Mouse (Mus musculus) retina, postnatal 1 day (tissue): ENCODE data around the gene Slc24a1.

Experiments
- DNase-seq: peaks from one replicate; pipeline ENCODE4 v3.0.0-alpha.2; 2012

The Slc24a1 gene

DNA sequence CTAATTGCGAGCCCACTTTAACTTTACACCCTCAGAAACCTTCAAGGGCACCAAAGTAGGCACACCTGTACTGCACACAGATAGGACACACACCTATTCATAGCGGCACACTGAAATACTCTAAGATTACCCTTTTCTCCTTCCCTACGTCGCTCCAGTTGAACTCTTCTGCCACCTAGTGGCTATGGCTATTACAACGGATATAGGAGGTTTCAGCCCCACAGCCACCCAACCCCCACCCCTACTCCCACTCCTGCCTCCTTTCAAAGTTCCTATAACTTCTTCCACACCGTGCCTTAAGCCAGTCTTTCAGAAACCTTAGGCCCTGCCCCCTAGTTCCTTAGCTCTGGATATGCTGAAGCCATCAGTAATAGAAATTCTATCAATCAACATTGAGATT is 14.9 kb downstream of the Slc24a1 start:
- DNase-seq: peak; percentile 77

DNA sequence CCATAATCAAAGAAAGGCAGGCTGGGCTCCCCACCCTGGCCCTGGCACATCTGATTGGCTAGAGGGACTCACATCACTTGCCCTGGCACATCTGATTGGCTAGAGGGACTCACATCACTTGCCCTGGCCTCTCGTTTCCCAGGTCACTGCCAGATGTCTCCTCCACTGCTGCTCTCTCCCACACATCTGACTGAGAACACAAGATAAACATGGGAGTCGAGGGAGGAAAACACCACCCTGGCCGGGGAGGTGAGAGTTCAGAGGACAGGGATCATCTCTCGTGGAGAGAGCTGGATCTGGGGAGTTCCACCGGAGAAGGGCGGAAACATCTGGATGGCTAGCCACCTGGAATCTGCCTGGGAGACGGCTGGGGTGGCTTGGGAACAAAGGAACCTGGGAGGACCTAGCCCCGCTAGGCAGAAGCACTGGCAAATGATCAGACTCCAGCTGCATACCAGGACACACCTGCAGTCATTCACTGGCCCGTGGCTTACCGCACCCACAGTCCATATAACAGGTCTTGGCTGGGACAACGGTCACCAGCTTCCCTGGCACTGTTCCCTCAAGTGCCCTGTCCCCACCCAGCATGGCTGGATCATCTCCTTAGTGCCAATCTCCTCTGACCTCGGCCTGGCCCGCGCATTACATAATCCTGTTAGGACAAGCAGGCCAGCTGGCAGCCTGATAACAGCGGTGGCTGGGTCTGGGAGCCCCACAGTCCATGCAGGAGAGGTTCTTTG is 17.2 kb downstream of the Slc24a1 start:
- DNase-seq: peak; percentile 82

DNA sequence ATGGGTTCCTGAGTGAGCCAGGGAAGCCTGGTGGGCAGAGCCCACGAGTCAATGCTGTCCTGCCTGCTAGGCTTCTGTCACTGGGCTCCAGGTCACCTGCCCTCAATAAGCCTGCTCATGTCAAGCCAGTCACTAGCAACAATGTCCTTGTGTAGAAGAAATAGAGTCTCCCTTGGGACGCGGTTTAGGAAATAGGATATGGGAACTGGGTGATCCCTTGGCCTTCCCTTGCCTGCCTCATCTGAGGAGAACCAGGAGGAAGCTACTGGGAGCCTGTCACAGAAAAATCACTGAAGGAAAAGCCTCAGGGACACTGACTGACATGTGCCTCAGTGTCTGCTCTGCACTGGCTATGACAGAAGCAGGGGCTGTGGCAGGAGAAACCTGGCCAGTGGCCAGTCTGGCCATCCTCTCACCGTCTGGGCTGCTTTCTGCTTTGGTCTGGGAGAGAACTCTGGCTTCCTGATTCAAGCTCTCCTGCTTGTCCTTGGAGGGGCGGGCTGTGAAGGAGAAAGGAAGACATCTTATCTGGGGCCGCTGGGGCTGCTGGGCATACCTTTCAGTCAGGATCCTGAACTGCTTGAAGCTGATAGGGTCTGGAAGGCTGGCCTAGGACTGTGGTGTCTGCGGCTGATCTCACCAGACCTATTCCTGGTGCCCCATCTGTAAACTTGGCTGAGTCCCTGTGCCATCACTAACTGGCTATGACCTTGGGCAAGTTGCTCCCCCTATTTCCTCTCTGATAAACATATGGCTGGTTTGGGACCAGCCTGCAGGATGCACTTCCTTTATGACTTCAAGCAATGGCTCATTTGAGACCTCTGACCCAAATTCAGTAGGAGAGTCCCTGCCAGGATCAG is 19.4 kb downstream of the Slc24a1 start:
- DNase-seq: no peak

DNA sequence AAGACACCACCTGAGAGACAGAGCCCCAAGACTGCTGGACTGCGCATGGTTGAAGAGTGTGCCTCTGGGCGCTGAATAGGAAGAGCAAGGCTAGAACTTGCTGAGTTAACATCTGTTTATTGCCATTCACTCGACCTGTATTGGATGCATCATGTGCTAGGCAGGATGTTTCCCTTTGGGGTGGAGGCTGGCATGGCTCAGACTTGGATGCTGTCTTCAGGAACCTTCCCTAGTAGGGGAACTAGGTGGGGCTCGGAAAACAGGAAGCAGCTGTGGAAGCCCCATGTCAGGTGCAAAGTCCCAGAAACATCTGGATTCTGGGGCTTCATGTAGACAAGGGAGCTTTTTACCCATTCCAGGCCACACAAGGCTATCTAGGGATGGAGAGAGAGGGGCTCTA is 21.2 kb downstream of the Slc24a1 start:
- no peak for DNase-seq

- no peak for DNase-seq
These were observed 25.0 kb downstream of the Slc24a1 start for GRCm38 (mm10) chr9:64926201-64926991.

DNA sequence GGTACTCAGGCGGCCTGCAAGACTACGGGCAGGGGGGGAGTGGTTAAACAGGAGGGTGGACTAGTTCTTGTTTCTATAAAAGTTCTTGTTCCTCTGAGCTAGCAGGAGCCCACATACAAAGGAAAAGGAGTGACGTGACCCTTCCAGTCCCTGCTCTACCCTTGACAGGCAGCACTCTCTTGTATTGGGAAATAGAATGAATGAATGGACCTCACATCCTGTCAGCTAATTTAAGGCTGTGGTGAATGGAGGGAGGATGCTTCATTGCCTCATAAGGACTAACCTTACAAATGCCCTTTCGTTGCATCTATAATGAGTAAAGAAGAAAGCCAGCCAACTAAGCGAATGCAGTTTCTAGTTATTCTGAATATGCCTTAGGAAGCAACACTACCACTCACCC is 25.6 kb downstream of the Slc24a1 start:
- no peak for DNase-seq

- no peak for DNase-seq
These were observed 32.8 kb downstream of the Slc24a1 start for GRCm38 (mm10) chr9:64918560-64918959.

GRCm38 (mm10) chr9:64914629-64915028 is 36.8 kb downstream of the Slc24a1 start:
- DNase-seq: no peak

GRCm38 (mm10) chr9:64913973-64914372 is 37.4 kb downstream of the Slc24a1 start:
- no peak for DNase-seq

- DNase-seq: no peak
These were observed 38.0 kb downstream of the Slc24a1 start for GRCm38 (mm10) chr9:64913406-64913805.

GRCm38 (mm10) chr9:64907441-64907840 is 44.0 kb downstream of the Slc24a1 start:
- no peak for DNase-seq

GRCm38 (mm10) chr9:64904917-64905640 is 46.3 kb downstream of the Slc24a1 start:
- no peak for DNase-seq

DNA sequence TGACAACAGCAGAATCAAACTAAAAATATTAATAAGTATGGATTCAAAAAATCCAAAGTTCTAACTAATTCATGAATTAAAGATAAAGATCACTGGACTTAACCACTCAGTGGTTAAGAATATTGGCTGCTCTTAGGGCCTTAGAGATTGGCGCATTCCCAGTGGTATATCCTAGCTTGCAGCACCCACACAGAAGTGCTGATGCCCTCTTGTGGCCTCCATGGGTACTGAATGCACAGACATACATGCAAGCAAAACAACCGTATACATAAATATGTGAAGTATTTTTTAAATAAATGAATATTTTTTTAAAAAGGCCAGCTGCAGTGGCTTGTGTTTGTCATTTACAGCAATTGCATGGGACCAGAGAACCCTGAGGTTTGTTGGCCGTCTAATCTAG is 48.0 kb downstream of the Slc24a1 start:
- peak; percentile 84 for DNase-seq

- no peak for DNase-seq
These were observed 48.5 kb downstream of the Slc24a1 start for GRCm38 (mm10) chr9:64902866-64903265.

DNA sequence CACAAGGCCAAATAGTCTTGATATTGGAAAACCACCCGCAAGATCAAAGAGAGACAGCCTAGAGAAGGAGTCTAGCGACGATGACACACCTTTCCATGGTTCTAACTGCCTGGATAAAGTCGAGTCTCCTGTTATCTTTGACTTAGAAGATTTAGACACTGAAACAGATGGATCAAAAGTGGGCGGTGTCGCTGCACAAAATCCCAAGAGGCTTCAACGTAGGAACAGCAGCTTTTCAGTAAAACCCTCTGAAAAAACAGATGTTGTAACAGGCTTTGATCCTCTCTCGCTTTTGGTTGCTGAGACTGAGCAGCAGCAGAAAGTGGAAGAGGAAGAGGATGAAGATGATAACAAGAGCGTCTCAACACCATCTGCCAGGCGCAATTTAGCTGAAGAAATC is 54.8 kb downstream of the Slc24a1 start:
- no peak for DNase-seq

DNA sequence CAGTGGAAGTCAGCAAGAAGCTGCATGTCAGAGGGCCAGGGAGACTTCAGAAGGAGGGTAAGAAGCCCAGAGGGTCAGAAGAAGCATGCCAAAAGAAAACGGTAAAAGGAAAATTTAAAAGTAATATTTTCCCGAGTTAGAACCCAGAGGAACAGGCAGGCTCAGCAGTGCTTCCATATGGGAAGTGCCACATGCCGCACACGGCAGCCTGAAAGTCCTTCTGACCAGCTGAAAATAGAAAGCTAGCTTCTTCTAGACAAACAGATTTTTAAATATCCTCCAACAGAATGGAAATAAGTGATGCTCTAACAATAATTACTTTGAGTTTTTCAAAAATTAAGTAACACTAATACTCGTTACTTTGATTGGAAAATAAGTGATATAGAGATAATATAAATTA is 65.4 kb downstream of the Slc24a1 start:
- DNase-seq: no peak
